Mouse (Mus musculus): ENCODE measurements around the gene Hopx. TPM values are rescaled to one million over a fixed set of nuclear protein-coding genes. Genes with fewer than 3 reads are reported as not detected.
A peak's percentile ranks its signal among the peaks of the same experiment; 100 is the strongest.

Gene Hopx
- polyA plus RNA-seq, 1 experiment from 2014 or later = 14.4 TPM

DNA sequence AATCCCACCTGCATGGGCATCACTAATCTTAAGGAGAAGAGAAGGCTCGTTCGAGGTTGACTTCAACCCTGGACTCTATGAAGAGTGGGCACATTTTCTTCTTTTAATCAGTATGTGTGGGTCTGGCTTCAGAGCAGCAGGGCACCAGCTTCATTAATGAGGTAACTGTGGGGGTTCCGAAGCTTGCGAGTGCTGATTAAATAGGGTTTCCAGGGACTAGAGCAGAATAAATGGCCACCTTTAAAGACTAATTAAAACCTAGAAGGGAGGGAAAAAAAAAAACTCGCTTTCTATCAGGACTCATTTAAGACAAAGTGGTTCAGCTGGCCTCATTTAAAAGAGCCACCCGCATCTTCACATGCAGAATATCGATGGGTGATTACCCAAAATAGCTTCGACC is 25.0 kb downstream of the Hopx start:
- 78% methylated on average over 8 of the region's 8 CpGs for WGBS
- H3K36me3 ChIP-seq = peaks cover 43% of the 10 kb centered on the region

GRCm38 (mm10) chr5:77089294-77089693 is 25.6 kb downstream of the Hopx start:
- H3K4me3 ChIP-seq = no peak overlapping the region
- ATAC-seq (ENCODE audit: insufficient number of reproducible peaks, low FRiP score) = peak; percentile 38; the same call in 1 of the 2 replicates
- H3K9ac ChIP-seq = peak overlapping the region; percentile 15; the same call in 1 of the 2 replicates
- H3K27ac ChIP-seq (ENCODE audit: poor library complexity, severe bottlenecking) = no peak overlapping the region
- H3K9me3 ChIP-seq (replicated peaks) = no peaks in the 10 kb centered on the region
- H3K4me2 ChIP-seq = no peak overlapping the region
- H3K27me3 ChIP-seq (replicated peaks) = 0 out of 2 replicates have a peak, but pooled peaks cover 6% of the 10 kb centered on the region
- peaks cover 43% of the 10 kb centered on the region for H3K36me3 ChIP-seq
- 48% methylated on average over 1 of the region's 1 CpGs for WGBS
- peaks cover 47% of the 10 kb centered on the region for H3K4me1 ChIP-seq (replicated peaks)

More for the DNA sequence above, 25.0 kb downstream of the Hopx start:
- Histone ChIP-seq H3K9ac (no peak overlapping the region), H3K4me3 (no peak overlapping the region), H3K4me1 (replicated peaks) (peaks cover 47% of the 10 kb centered on the region), H3K9me3 (replicated peaks) (no peaks in the 10 kb centered on the region), H3K27ac (ENCODE audit: poor library complexity, severe bottlenecking) (no peak overlapping the region), H3K4me2 (no peak overlapping the region), H3K27me3 (replicated peaks) (0 out of 2 replicates have a peak, but pooled peaks cover 6% of the 10 kb centered on the region)
- no peak for ATAC-seq (ENCODE audit: insufficient number of reproducible peaks, low FRiP score)

DNA sequence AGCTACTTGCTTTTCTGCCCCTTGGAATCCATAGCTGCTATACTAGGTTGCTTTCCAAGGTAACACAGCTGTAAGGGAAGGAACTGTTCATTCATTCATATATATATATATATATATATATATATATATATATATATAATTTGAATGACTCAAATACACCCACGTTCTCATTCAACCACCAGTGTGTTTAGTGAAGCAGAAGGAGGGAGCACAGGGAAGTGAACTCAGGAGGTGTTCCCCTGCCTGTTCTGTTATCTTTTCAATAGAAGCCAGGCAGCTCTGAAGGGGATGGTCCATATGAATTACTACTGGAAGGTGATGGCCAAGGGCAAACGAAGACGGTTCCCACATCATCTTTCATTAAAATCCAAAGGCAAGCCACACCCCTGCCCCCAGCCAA is 27.8 kb downstream of the Hopx start:
- 71% methylated on average over 3 of the region's 3 CpGs for WGBS
- ATAC-seq (ENCODE audit: insufficient number of reproducible peaks, low FRiP score) = no peak
- Histone ChIP-seq H3K4me1 (replicated peaks) (peaks cover 31% of the 10 kb centered on the region), H3K9ac (no peak overlapping the region), H3K27me3 (replicated peaks) (0 out of 2 replicates have a peak, but pooled peaks cover 6% of the 10 kb centered on the region), H3K4me3 (no peak overlapping the region), H3K9me3 (replicated peaks) (no peaks in the 10 kb centered on the region), H3K36me3 (peaks cover 43% of the 10 kb centered on the region), H3K4me2 (no peak overlapping the region), H3K27ac (ENCODE audit: poor library complexity, severe bottlenecking) (no peak overlapping the region)

DNA sequence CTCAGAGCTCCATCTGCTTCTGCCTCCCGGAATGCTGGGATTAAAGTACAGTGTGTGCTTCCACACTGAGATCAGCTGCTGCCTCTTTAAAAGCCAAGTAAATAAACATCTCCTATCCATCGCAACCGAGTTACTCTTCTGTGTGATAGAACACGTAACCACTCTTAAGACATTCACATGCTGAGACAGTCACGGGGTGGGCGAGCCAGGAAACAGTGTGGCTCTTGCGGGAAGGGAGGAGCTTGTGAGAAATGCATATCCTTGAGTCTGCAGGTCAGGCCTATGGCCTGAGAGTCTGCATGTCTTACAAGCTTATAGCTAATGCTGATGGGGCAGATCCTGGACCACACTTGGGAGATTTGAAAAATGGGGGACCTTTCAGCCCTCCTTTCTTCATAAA is 28.4 kb downstream of the Hopx start:
- no peak overlapping the region for H3K4me2 ChIP-seq
- no peak overlapping the region for H3K27ac ChIP-seq (ENCODE audit: poor library complexity, severe bottlenecking)
- peaks cover 40% of the 10 kb centered on the region for H3K36me3 ChIP-seq
- H3K27me3 ChIP-seq (replicated peaks) = 0 out of 2 replicates have a peak, but pooled peaks cover 6% of the 10 kb centered on the region
- no peak overlapping the region for H3K9ac ChIP-seq
- H3K4me3 ChIP-seq = no peak overlapping the region
- 78% methylated on average over 7 of the region's 7 CpGs for WGBS
- peaks cover 25% of the 10 kb centered on the region for H3K4me1 ChIP-seq (replicated peaks)
- H3K9me3 ChIP-seq (replicated peaks) = no peaks in the 10 kb centered on the region
- no peak for ATAC-seq (ENCODE audit: insufficient number of reproducible peaks, low FRiP score)

DNA sequence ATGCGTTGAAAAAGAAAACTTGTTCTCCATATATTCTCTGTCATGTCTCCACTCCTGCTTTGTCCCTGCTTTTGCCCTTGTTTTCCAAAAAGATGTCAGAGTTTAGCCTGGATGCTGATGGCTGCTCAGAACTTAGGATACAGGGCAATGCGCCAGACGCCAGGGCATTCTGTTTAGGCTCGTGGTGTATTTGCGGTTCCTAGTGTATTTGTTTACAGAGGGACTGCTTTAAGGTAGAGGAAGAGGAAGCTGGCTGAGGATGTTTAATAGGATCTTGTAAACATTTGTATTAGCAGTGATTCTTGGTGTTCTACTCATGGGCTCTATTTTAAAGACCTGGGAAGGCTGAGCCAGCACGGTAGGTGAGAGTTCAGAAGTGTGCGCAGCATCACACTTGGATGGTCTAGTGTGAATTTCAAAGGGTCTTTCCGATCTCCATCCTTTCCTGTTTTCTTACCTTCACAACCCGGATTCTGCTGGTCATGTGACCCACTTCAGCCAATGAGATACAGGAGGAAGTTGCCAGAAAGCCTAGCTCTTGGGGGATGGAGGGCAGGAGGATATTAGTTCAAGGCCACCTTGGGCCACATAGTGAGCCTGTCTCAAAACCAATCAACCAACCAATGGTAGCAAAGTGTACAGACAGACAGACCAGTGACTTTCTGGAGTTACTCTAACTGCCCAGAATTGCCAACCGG is 29.0 kb downstream of the Hopx start:
- H3K4me2 ChIP-seq = no peak overlapping the region
- no peak for ATAC-seq (ENCODE audit: insufficient number of reproducible peaks, low FRiP score)
- no peak overlapping the region for H3K9ac ChIP-seq
- no peaks in the 10 kb centered on the region for H3K9me3 ChIP-seq (replicated peaks)
- peaks cover 40% of the 10 kb centered on the region for H3K36me3 ChIP-seq
- no peak overlapping the region for H3K27ac ChIP-seq (ENCODE audit: poor library complexity, severe bottlenecking)
- H3K27me3 ChIP-seq (replicated peaks) = 0 out of 2 replicates have a peak, but pooled peaks cover 6% of the 10 kb centered on the region
- WGBS = 85% methylated on average over 10 of the region's 10 CpGs
- H3K4me3 ChIP-seq = no peak overlapping the region
- H3K4me1 ChIP-seq (replicated peaks) = peaks cover 21% of the 10 kb centered on the region

- Histone ChIP-seq H3K4me1 (replicated peaks) (peaks cover 9% of the 10 kb centered on the region), H3K9ac (no peak overlapping the region), H3K4me2 (no peak overlapping the region), H3K27ac (ENCODE audit: poor library complexity, severe bottlenecking) (no peak overlapping the region), H3K27me3 (replicated peaks) (0 out of 2 replicates have a peak, but pooled peaks cover 6% of the 10 kb centered on the region), H3K9me3 (replicated peaks) (no peaks in the 10 kb centered on the region), H3K4me3 (no peak overlapping the region), H3K36me3 (peaks cover 37% of the 10 kb centered on the region)
- ATAC-seq (ENCODE audit: insufficient number of reproducible peaks, low FRiP score) = no peak
- 88% methylated on average over 4 of the region's 4 CpGs for WGBS
Observed at GRCm38 (mm10) chr5:77084418-77084817, 30.5 kb downstream of the Hopx start.

DNA sequence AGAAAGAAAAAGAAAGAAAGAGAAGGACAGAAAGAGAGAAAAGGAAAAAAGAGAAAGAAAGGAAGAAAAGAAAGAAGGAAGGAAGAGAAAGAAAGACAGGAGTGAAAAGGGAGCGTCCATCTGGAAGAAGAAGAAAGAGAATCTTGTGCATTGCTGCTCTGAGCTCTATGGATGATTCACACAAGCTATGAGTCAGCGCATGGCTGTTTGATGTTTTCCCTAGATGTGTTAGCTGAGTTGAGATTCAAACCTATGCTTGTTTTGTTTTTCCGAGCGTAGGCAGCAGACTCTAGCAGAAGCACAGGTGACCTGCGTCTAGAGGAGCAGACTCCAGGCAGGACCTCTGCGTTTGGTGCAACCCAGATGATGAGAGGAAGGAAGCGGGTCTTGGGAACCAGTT is 32.2 kb downstream of the Hopx start:
- Histone ChIP-seq H3K27ac (ENCODE audit: poor library complexity, severe bottlenecking) (no peak overlapping the region), H3K4me1 (replicated peaks) (no peaks in the 10 kb centered on the region), H3K9ac (no peak overlapping the region), H3K27me3 (replicated peaks) (no peaks in the 10 kb centered on the region), H3K4me2 (no peak overlapping the region), H3K36me3 (peaks cover 21% of the 10 kb centered on the region), H3K4me3 (no peak overlapping the region), H3K9me3 (replicated peaks) (no peaks in the 10 kb centered on the region)
- 66% methylated on average over 7 of the region's 7 CpGs for WGBS
- no peak for ATAC-seq (ENCODE audit: insufficient number of reproducible peaks, low FRiP score)

GRCm38 (mm10) chr5:77080761-77081160 is 34.2 kb downstream of the Hopx start:
- no peak for ATAC-seq (ENCODE audit: insufficient number of reproducible peaks, low FRiP score)
- H3K4me2 ChIP-seq = no peak overlapping the region
- H3K4me3 ChIP-seq = no peak overlapping the region
- H3K36me3 ChIP-seq = 0 out of 2 replicates have a peak, but pooled peaks cover 6% of the 10 kb centered on the region
- no peaks in the 10 kb centered on the region for H3K9me3 ChIP-seq (replicated peaks)
- no peak overlapping the region for H3K27ac ChIP-seq (ENCODE audit: poor library complexity, severe bottlenecking)
- WGBS = 92% methylated on average over 4 of the region's 4 CpGs
- no peaks in the 10 kb centered on the region for H3K27me3 ChIP-seq (replicated peaks)
- no peak overlapping the region for H3K9ac ChIP-seq
- H3K4me1 ChIP-seq (replicated peaks) = no peaks in the 10 kb centered on the region

DNA sequence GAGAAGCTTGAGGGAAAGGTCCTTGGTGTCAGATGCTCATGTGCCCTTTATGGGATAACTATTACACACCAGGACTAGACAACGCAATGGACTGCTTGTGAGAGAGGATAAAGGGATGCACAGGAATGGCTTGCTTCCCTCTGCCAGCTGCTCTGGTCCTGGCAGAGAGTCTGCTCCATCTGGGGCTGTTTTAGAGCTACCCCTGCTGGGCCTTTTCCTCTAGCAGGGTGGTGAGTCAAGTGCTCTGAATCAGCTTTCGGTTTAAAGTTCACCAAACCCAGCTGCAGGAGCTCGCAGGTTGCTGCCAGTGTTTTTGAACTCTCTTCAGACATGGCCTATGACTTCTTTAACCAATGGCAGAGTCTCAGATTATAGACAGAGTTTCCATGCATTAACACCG is 39.0 kb downstream of the Hopx start:
- Histone ChIP-seq H3K4me3 (no peak overlapping the region), H3K27me3 (replicated peaks) (no peaks in the 10 kb centered on the region), H3K9me3 (replicated peaks) (no peaks in the 10 kb centered on the region), H3K9ac (no peak overlapping the region), H3K4me1 (replicated peaks) (peaks cover 6% of the 10 kb centered on the region; the same call in 1 of the 2 replicates), H3K27ac (ENCODE audit: poor library complexity, severe bottlenecking) (no peak overlapping the region), H3K36me3 (no peaks in the 10 kb centered on the region), H3K4me2 (no peak overlapping the region)
- ATAC-seq (ENCODE audit: insufficient number of reproducible peaks, low FRiP score) = no peak
- 86% methylated on average over 4 of the region's 4 CpGs for WGBS

GRCm38 (mm10) chr5:77074914-77075313 is 40.0 kb downstream of the Hopx start:
- ATAC-seq (ENCODE audit: insufficient number of reproducible peaks, low FRiP score) = peak; percentile 66
- no peaks in the 10 kb centered on the region for H3K27me3 ChIP-seq (replicated peaks)

DNA sequence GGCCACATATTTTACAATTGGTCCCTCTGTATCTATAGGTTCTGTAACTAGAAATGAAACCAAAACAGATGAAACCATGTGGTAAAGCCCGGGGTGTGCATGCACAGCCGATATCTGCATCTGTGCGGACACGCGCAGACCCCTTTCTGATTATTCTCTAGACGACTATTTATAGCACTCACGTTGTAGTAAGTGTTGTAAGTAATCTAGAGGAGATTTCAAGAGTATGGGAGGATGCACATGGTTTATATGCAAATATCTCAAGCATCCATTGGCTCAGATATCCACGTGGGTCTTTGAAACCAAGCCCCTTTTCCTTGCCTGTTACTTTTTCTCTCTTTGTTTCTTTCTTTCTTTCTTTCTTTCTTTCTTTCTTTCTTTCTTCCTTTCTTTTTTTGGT is 41.1 kb downstream of the Hopx start:
- Histone ChIP-seq H3K4me2 (0 out of 2 replicates have a peak overlapping the region, but pooled peaks have one; percentile 11), H3K9me3 (replicated peaks) (0 out of 2 replicates have a peak, but pooled peaks cover 5% of the 10 kb centered on the region), H3K9ac (no peak overlapping the region), H3K27me3 (replicated peaks) (no peaks in the 10 kb centered on the region), H3K4me3 (no peak overlapping the region), H3K36me3 (no peaks in the 10 kb centered on the region), H3K4me1 (replicated peaks) (peaks cover 6% of the 10 kb centered on the region; the same call in 1 of the 2 replicates), H3K27ac (ENCODE audit: poor library complexity, severe bottlenecking) (no peak overlapping the region)
- no peak for ATAC-seq (ENCODE audit: insufficient number of reproducible peaks, low FRiP score)
- 56% methylated on average over 8 of the region's 8 CpGs for WGBS

More at GRCm38 (mm10) chr5:77074914-77075313, 40.0 kb downstream of the Hopx start:
- H3K4me3 ChIP-seq = no peak overlapping the region
- no peaks in the 10 kb centered on the region for H3K9me3 ChIP-seq (replicated peaks)
- 53% methylated on average over 2 of the region's 2 CpGs for WGBS
- no peak overlapping the region for H3K9ac ChIP-seq
- peak overlapping the region; percentile 30; the same call in 1 of the 2 replicates for H3K27ac ChIP-seq (ENCODE audit: poor library complexity, severe bottlenecking)
- peaks cover 6% of the 10 kb centered on the region; the same call in 1 of the 2 replicates for H3K4me1 ChIP-seq (replicated peaks)
- no peak overlapping the region for H3K4me2 ChIP-seq
- no peaks in the 10 kb centered on the region for H3K36me3 ChIP-seq
